Mouse (Mus musculus): ENCODE measurements around the gene Foxe1. TPM values are rescaled to one million over a fixed set of nuclear protein-coding genes. Genes with fewer than 3 reads are reported as not detected.
A peak's percentile ranks its signal among the peaks of the same experiment; 100 is the strongest.

Gene Foxe1
- not detected in 2 replicates for polyA plus RNA-seq (2014; fragmentation: Nextera tagmentation; extraction: Ambion mirVana)

- peak within 1 kb of the TSS; percentile 36 for H3K4me2 ChIP-seq (ENCODE audit: low read depth)
- DNase-seq (ENCODE audit: low spot score) = no peak
- H3K4me1 ChIP-seq (ENCODE audit: control insufficient read depth, insufficient read depth, low read length) = no peaks in the 10 kb centered on the region
- no peak within 1 kb of the TSS for H3K9ac ChIP-seq (ENCODE audit: low read length)
- peaks cover 98% of the 10 kb centered on the region for H3K27me3 ChIP-seq (ENCODE audit: control insufficient read depth, insufficient read depth, low read length)
- 2% methylated on average over 60 of the region's 70 CpGs for WGBS
- no peak for ATAC-seq (ENCODE audit: insufficient read depth, low FRiP score, low TSS enrichment)
- peak within 1 kb of the TSS; percentile 28 for H3K4me3 ChIP-seq (ENCODE audit: low read depth, low read length)
- H3K27ac ChIP-seq (ENCODE audit: low read depth, low read length) = no peak within 1 kb of the TSS
- H3K9me3 ChIP-seq (ENCODE audit: control insufficient read depth, low read length) = no peaks in the 10 kb centered on the region
- no peaks in the 10 kb centered on the region for H3K36me3 ChIP-seq (ENCODE audit: control insufficient read depth, insufficient read depth, low read length)
Measured at GRCm38 (mm10) chr4:46343596-46344260, at the start of gene Foxe1. Gene Foxe1 (plus strand): TSS chr4:46343609.

- 5% methylated on average over 8 of the region's 8 CpGs for WGBS
- H3K9ac ChIP-seq (ENCODE audit: low read length) = no peak overlapping the region; the same call in 1 of the 2 replicates
- no peaks in the 10 kb centered on the region for H3K4me1 ChIP-seq (ENCODE audit: control insufficient read depth, insufficient read depth, low read length)
- H3K27ac ChIP-seq (ENCODE audit: low read depth, low read length) = no peak overlapping the region
- ATAC-seq (ENCODE audit: insufficient read depth, low FRiP score, low TSS enrichment) = no peak
- no peak overlapping the region for H3K4me3 ChIP-seq (ENCODE audit: low read depth, low read length)
- H3K4me2 ChIP-seq (ENCODE audit: low read depth) = peak overlapping the region; percentile 79
- H3K27me3 ChIP-seq (ENCODE audit: control insufficient read depth, insufficient read depth, low read length) = no peaks in the 10 kb centered on the region
- no peaks in the 10 kb centered on the region for H3K9me3 ChIP-seq (ENCODE audit: control insufficient read depth, low read length)
- no peaks in the 10 kb centered on the region for H3K36me3 ChIP-seq (ENCODE audit: control insufficient read depth, insufficient read depth, low read length)
- no peak for DNase-seq (ENCODE audit: low spot score)
Measured at GRCm38 (mm10) chr4:46304071-46304470, 39.3 kb upstream of the Foxe1 start.

GRCm38 (mm10) chr4:46304757-46305384, 38.5 kb upstream of the Foxe1 start:
- Histone ChIP-seq H3K27ac (ENCODE audit: low read depth, low read length) (no peak overlapping the region), H3K9me3 (ENCODE audit: control insufficient read depth, low read length) (no peaks in the 10 kb centered on the region), H3K4me1 (ENCODE audit: control insufficient read depth, insufficient read depth, low read length) (no peaks in the 10 kb centered on the region), H3K4me3 (ENCODE audit: low read depth, low read length) (peak overlapping the region; percentile 67), H3K36me3 (ENCODE audit: control insufficient read depth, insufficient read depth, low read length) (no peaks in the 10 kb centered on the region), H3K4me2 (ENCODE audit: low read depth) (peak overlapping the region; percentile 79), H3K27me3 (ENCODE audit: control insufficient read depth, insufficient read depth, low read length) (no peaks in the 10 kb centered on the region), H3K9ac (ENCODE audit: low read length) (peak overlapping the region; percentile 78)
- ATAC-seq (ENCODE audit: insufficient read depth, low FRiP score, low TSS enrichment) (peak; percentile 83), DNase-seq (ENCODE audit: low spot score) (peak; percentile 85)
- under 1% methylated on average over 69 of the region's 78 CpGs for WGBS

GRCm38 (mm10) chr4:46305436-46305835, 38.0 kb upstream of the Foxe1 start:
- peak overlapping the region; percentile 67 for H3K4me3 ChIP-seq (ENCODE audit: low read depth, low read length)
- H3K36me3 ChIP-seq (ENCODE audit: control insufficient read depth, insufficient read depth, low read length) = no peaks in the 10 kb centered on the region
- no peaks in the 10 kb centered on the region for H3K27me3 ChIP-seq (ENCODE audit: control insufficient read depth, insufficient read depth, low read length)
- no peak overlapping the region for H3K27ac ChIP-seq (ENCODE audit: low read depth, low read length)
- ATAC-seq (ENCODE audit: insufficient read depth, low FRiP score, low TSS enrichment) (no peak), DNase-seq (ENCODE audit: low spot score) (peak; percentile 26)
- H3K4me2 ChIP-seq (ENCODE audit: low read depth) = peak overlapping the region; percentile 79
- H3K9ac ChIP-seq (ENCODE audit: low read length) = peak overlapping the region; percentile 78; the same call in 1 of the 2 replicates
- H3K9me3 ChIP-seq (ENCODE audit: control insufficient read depth, low read length) = no peaks in the 10 kb centered on the region
- no peaks in the 10 kb centered on the region for H3K4me1 ChIP-seq (ENCODE audit: control insufficient read depth, insufficient read depth, low read length)
- 21% methylated on average over 7 of the region's 7 CpGs for WGBS

GRCm38 (mm10) chr4:46307341-46307740, 36.1 kb upstream of the Foxe1 start:
- Histone ChIP-seq H3K9ac (ENCODE audit: low read length) (no peak overlapping the region), H3K9me3 (ENCODE audit: control insufficient read depth, low read length) (no peaks in the 10 kb centered on the region), H3K4me2 (ENCODE audit: low read depth) (no peak overlapping the region), H3K36me3 (ENCODE audit: control insufficient read depth, insufficient read depth, low read length) (no peaks in the 10 kb centered on the region), H3K27ac (ENCODE audit: low read depth, low read length) (no peak overlapping the region), H3K4me3 (ENCODE audit: low read depth, low read length) (no peak overlapping the region), H3K27me3 (ENCODE audit: control insufficient read depth, insufficient read depth, low read length) (no peaks in the 10 kb centered on the region), H3K4me1 (ENCODE audit: control insufficient read depth, insufficient read depth, low read length) (no peaks in the 10 kb centered on the region)
- ATAC-seq (ENCODE audit: insufficient read depth, low FRiP score, low TSS enrichment) (no peak), DNase-seq (ENCODE audit: low spot score) (no peak)
- WGBS = 74% methylated on average over 9 of the region's 9 CpGs

GRCm38 (mm10) chr4:46307869-46308268, 35.5 kb upstream of the Foxe1 start:
- no peak overlapping the region for H3K4me3 ChIP-seq (ENCODE audit: low read depth, low read length)
- no peak overlapping the region for H3K4me2 ChIP-seq (ENCODE audit: low read depth)
- DNase-seq (ENCODE audit: low spot score) = no peak
- no peaks in the 10 kb centered on the region for H3K27me3 ChIP-seq (ENCODE audit: control insufficient read depth, insufficient read depth, low read length)
- no peak overlapping the region for H3K9ac ChIP-seq (ENCODE audit: low read length)
- H3K4me1 ChIP-seq (ENCODE audit: control insufficient read depth, insufficient read depth, low read length) = no peaks in the 10 kb centered on the region
- no peak overlapping the region for H3K27ac ChIP-seq (ENCODE audit: low read depth, low read length)
- no peaks in the 10 kb centered on the region for H3K36me3 ChIP-seq (ENCODE audit: control insufficient read depth, insufficient read depth, low read length)
- no peaks in the 10 kb centered on the region for H3K9me3 ChIP-seq (ENCODE audit: control insufficient read depth, low read length)
- no peak for ATAC-seq (ENCODE audit: insufficient read depth, low FRiP score, low TSS enrichment)
- WGBS = 85% methylated on average over 7 of the region's 7 CpGs

GRCm38 (mm10) chr4:46311631-46312030, 31.8 kb upstream of the Foxe1 start:
- H3K4me2 ChIP-seq (ENCODE audit: low read depth) = no peak overlapping the region
- H3K27ac ChIP-seq (ENCODE audit: low read depth, low read length) = no peak overlapping the region
- no peak for ATAC-seq (ENCODE audit: insufficient read depth, low FRiP score, low TSS enrichment)
- 75% methylated on average over 2 of the region's 2 CpGs for WGBS
- no peaks in the 10 kb centered on the region for H3K9me3 ChIP-seq (ENCODE audit: control insufficient read depth, low read length)
- H3K4me1 ChIP-seq (ENCODE audit: control insufficient read depth, insufficient read depth, low read length) = no peaks in the 10 kb centered on the region
- H3K27me3 ChIP-seq (ENCODE audit: control insufficient read depth, insufficient read depth, low read length) = no peaks in the 10 kb centered on the region
- H3K36me3 ChIP-seq (ENCODE audit: control insufficient read depth, insufficient read depth, low read length) = no peaks in the 10 kb centered on the region
- no peak overlapping the region for H3K9ac ChIP-seq (ENCODE audit: low read length)
- DNase-seq (ENCODE audit: low spot score) = no peak
- H3K4me3 ChIP-seq (ENCODE audit: low read depth, low read length) = no peak overlapping the region

GRCm38 (mm10) chr4:46321730-46322389, 21.5 kb upstream of the Foxe1 start:
- no peak for DNase-seq (ENCODE audit: low spot score)
- H3K9ac ChIP-seq (ENCODE audit: low read length) = no peak overlapping the region
- no peak for ATAC-seq (ENCODE audit: insufficient read depth, low FRiP score, low TSS enrichment)
- WGBS = 84% methylated on average over 13 of the region's 13 CpGs
- no peaks in the 10 kb centered on the region for H3K27me3 ChIP-seq (ENCODE audit: control insufficient read depth, insufficient read depth, low read length)
- no peaks in the 10 kb centered on the region for H3K9me3 ChIP-seq (ENCODE audit: control insufficient read depth, low read length)
- no peaks in the 10 kb centered on the region for H3K4me1 ChIP-seq (ENCODE audit: control insufficient read depth, insufficient read depth, low read length)
- H3K4me2 ChIP-seq (ENCODE audit: low read depth) = no peak overlapping the region
- no peaks in the 10 kb centered on the region for H3K36me3 ChIP-seq (ENCODE audit: control insufficient read depth, insufficient read depth, low read length)
- no peak overlapping the region for H3K4me3 ChIP-seq (ENCODE audit: low read depth, low read length)
- no peak overlapping the region for H3K27ac ChIP-seq (ENCODE audit: low read depth, low read length)

All from neural tube, embryonic 11.5 days (tissue).